Mouse (Mus musculus) lung, embryonic 16.5 days (tissue): ENCODE measurements around the gene Topors. TPM values are rescaled to one million over a fixed set of nuclear protein-coding genes. Genes with fewer than 3 reads are reported as not detected.

Source experiments
- ATAC-seq: fragments of 200-750 bp; cut with Nextera tagmentation; 2 replicates; pipeline ENCODE4 v1.8.0; 2017; ENCODE audit warnings: low read depth, mild to moderate bottlenecking, moderate library complexity
- H3K27ac ChIP-seq: fragments of 300-500 bp; sonication (generic); 2 replicates; pipeline ENCODE4 v1.5.1; 2014; ENCODE audit warnings: mild to moderate bottlenecking, control low read depth, low read length
- H3K27me3 ChIP-seq: fragments of 300-500 bp; sonication (generic); 2 replicates; pipeline ENCODE4 v1.6.1; 2014; ENCODE audit warnings: low read depth, low read length, mixed read lengths; ENCODE audit not compliant: control insufficient read depth, insufficient read depth
- H3K36me3 ChIP-seq: fragments of 300-500 bp; sonication (generic); 2 replicates; pipeline ENCODE4 v1.6.1; 2014; ENCODE audit warnings: low read length; ENCODE audit not compliant: control insufficient read depth, insufficient read depth
- H3K4me1 ChIP-seq: fragments of 300-500 bp; sonication (generic); replicated peaks from 2 replicates; pipeline ENCODE4 v1.6.1; 2014; ENCODE audit warnings: low read length, mixed read lengths; ENCODE audit not compliant: control insufficient read depth, insufficient read depth
- H3K4me2 ChIP-seq: fragments of 300-500 bp; sonication (generic); 2 replicates; pipeline ENCODE4 v1.6.1; 2014; ENCODE audit warnings: low read depth, low read length, control low read depth
- H3K4me3 ChIP-seq: fragments of 300-500 bp; sonication (generic); 2 replicates; pipeline ENCODE4 v1.5.1; 2014; ENCODE audit warnings: mild to moderate bottlenecking, low read length, control low read depth
- H3K9ac ChIP-seq: fragments of 300-500 bp; sonication (generic); 2 replicates; pipeline ENCODE4 v1.6.1; 2014; ENCODE audit warnings: low read length, control low read depth
- H3K9me3 ChIP-seq: fragments of 300-500 bp; sonication (generic); 2 replicates; pipeline ENCODE4 v1.6.1; 2016; ENCODE audit warnings: low read length; ENCODE audit not compliant: control insufficient read depth
- WGBS: fragments of 180-500 bp; shearing (Covaris S2); extraction: QIAGEN DNeasy Blood & Tissue Kit; methylation state at CpG from one replicate; pipeline ENCODE4 v1.1.7; 2014; 5-methylcytosine and 5-hydroxymethylcytosine counted together
- polyA plus RNA-seq: library from polyadenylated mRNA; unstranded; fragments of >200 nt; fragmentation: Nextera tagmentation; extraction: Ambion mirVana; gene quantifications from 2 replicates; pipeline ENCODE4 v1.2.1, GENCODE M21; 2015

Gene Topors
- polyA plus RNA-seq, 1 experiment from 2014 or later = 39.2 TPM

- ATAC-seq = no peak
- Histone ChIP-seq H3K9ac (no peak overlapping the region), H3K9me3 (no peaks in the 10 kb centered on the region), H3K4me1 (peaks cover 16% of the 10 kb centered on the region), H3K4me2 (no peak overlapping the region), H3K27ac (no peak overlapping the region), H3K4me3 (no peak overlapping the region), H3K36me3 (peaks cover 30% of the 10 kb centered on the region), H3K27me3 (no peaks in the 10 kb centered on the region)
- WGBS = 45% methylated on average over 1 of the region's 1 CpGs
Observed at GRCm38 (mm10) chr4:40264321-40264720, 5.3 kb downstream of the Topors start.

- H3K4me2 ChIP-seq = no peak overlapping the region
- no peak overlapping the region for H3K27ac ChIP-seq
- no peaks in the 10 kb centered on the region for H3K9me3 ChIP-seq
- no peak for ATAC-seq
- H3K27me3 ChIP-seq = no peaks in the 10 kb centered on the region
- WGBS = 83% methylated on average over 8 of the region's 8 CpGs
- no peak overlapping the region for H3K4me3 ChIP-seq
- H3K4me1 ChIP-seq = no peaks in the 10 kb centered on the region
- peaks cover 6% of the 10 kb centered on the region; the same call in 1 of the 2 replicates for H3K36me3 ChIP-seq
- H3K9ac ChIP-seq = no peak overlapping the region
Observed at GRCm38 (mm10) chr4:40254385-40255103, 15.1 kb downstream of the Topors start.

GRCm38 (mm10) chr4:40253766-40254165 is 15.9 kb downstream of the Topors start:
- H3K4me3 ChIP-seq = no peak overlapping the region
- ATAC-seq = 0 out of 2 replicates have a peak, but pooled peaks have one; percentile 52
- H3K9me3 ChIP-seq = no peaks in the 10 kb centered on the region
- H3K27ac ChIP-seq = no peak overlapping the region
- 0 out of 2 replicates have a peak, but pooled peaks cover 2% of the 10 kb centered on the region for H3K36me3 ChIP-seq
- no peak overlapping the region for H3K9ac ChIP-seq
- WGBS = 50% methylated on average over 2 of the region's 2 CpGs
- H3K27me3 ChIP-seq = no peaks in the 10 kb centered on the region
- H3K4me2 ChIP-seq = no peak overlapping the region
- no peaks in the 10 kb centered on the region for H3K4me1 ChIP-seq

- Histone ChIP-seq H3K27ac (no peak overlapping the region), H3K27me3 (no peaks in the 10 kb centered on the region), H3K36me3 (no peaks in the 10 kb centered on the region), H3K9me3 (no peaks in the 10 kb centered on the region), H3K4me2 (no peak overlapping the region), H3K9ac (no peak overlapping the region), H3K4me1 (no peaks in the 10 kb centered on the region), H3K4me3 (no peak overlapping the region)
- no peak for ATAC-seq
- WGBS = 82% methylated on average over 5 of the region's 5 CpGs
Observed at GRCm38 (mm10) chr4:40250984-40251383, 18.7 kb downstream of the Topors start.

GRCm38 (mm10) chr4:40244035-40244434 is 25.6 kb downstream of the Topors start:
- H3K4me3 ChIP-seq = no peak overlapping the region

GRCm38 (mm10) chr4:40243006-40243405 is 26.6 kb downstream of the Topors start:
- Histone ChIP-seq H3K27me3 (no peaks in the 10 kb centered on the region), H3K36me3 (no peaks in the 10 kb centered on the region), H3K4me1 (peaks cover 4% of the 10 kb centered on the region; the same call in 1 of the 2 replicates), H3K27ac (no peak overlapping the region), H3K9me3 (no peaks in the 10 kb centered on the region), H3K4me2 (no peak overlapping the region), H3K4me3 (no peak overlapping the region), H3K9ac (no peak overlapping the region)
- no peak for ATAC-seq
- WGBS = 85% methylated on average over 4 of the region's 4 CpGs

More at GRCm38 (mm10) chr4:40244035-40244434, 25.6 kb downstream of the Topors start:
- no peak overlapping the region for H3K4me2 ChIP-seq
- no peak overlapping the region for H3K27ac ChIP-seq
- no peaks in the 10 kb centered on the region for H3K4me1 ChIP-seq
- H3K27me3 ChIP-seq = no peaks in the 10 kb centered on the region
- 83% methylated on average over 8 of the region's 8 CpGs for WGBS
- H3K36me3 ChIP-seq = no peaks in the 10 kb centered on the region
- no peak for ATAC-seq
- H3K9me3 ChIP-seq = no peaks in the 10 kb centered on the region
- no peak overlapping the region for H3K9ac ChIP-seq

- Histone ChIP-seq H3K9me3 (no peaks in the 10 kb centered on the region), H3K4me3 (no peak overlapping the region), H3K9ac (no peak overlapping the region), H3K4me1 (peaks cover 4% of the 10 kb centered on the region; the same call in 1 of the 2 replicates), H3K27ac (no peak overlapping the region), H3K4me2 (no peak overlapping the region), H3K36me3 (no peaks in the 10 kb centered on the region), H3K27me3 (no peaks in the 10 kb centered on the region)
- WGBS = 41% methylated on average over 6 of the region's 6 CpGs
- ATAC-seq = no peak
Observed at GRCm38 (mm10) chr4:40241928-40242327, 27.7 kb downstream of the Topors start.

GRCm38 (mm10) chr4:40240272-40240744 is 29.3 kb downstream of the Topors start:
- H3K4me3 ChIP-seq = peak overlapping the region; percentile 60
- H3K27ac ChIP-seq = no peak overlapping the region
- H3K4me2 ChIP-seq = peak overlapping the region; percentile 70
- no peaks in the 10 kb centered on the region for H3K36me3 ChIP-seq
- no peaks in the 10 kb centered on the region for H3K27me3 ChIP-seq
- H3K9me3 ChIP-seq = no peaks in the 10 kb centered on the region
- peak overlapping the region; percentile 63 for H3K9ac ChIP-seq
- H3K4me1 ChIP-seq = peaks cover 4% of the 10 kb centered on the region; the same call in 1 of the 2 replicates
- 45% methylated on average over 5 of the region's 5 CpGs for WGBS
- ATAC-seq = peak; percentile 5; the same call in 1 of the 2 replicates

GRCm38 (mm10) chr4:40239409-40240271 is 30.0 kb downstream of the Topors start, which contains the start of gene Ddx58:
TSS of gene Ddx58 (minus strand) at chr4:40239828.
- Histone ChIP-seq H3K4me3 (peak within 1 kb of the TSS; percentile 60), H3K4me2 (peak within 1 kb of the TSS; percentile 70), H3K27ac (peak within 1 kb of the TSS; percentile 70), H3K27me3 (no peaks in the 10 kb centered on the region), H3K36me3 (0 out of 2 replicates have a peak, but pooled peaks cover 1% of the 10 kb centered on the region), H3K4me1 (peaks cover 4% of the 10 kb centered on the region; the same call in 1 of the 2 replicates), H3K9ac (peak within 1 kb of the TSS; percentile 63), H3K9me3 (no peaks in the 10 kb centered on the region)
- WGBS = 2% methylated on average over 29 of the region's 35 CpGs
- ATAC-seq = peak; percentile 78
